Mouse (Mus musculus) heart, adult 10 weeks (tissue): ENCODE measurements around the gene Vmn2r78. TPM values are rescaled to one million over a fixed set of nuclear protein-coding genes. Genes with fewer than 3 reads are reported as not detected.

Experiments
- polyA plus RNA-seq: library from polyadenylated mRNA; stranded (reverse); fragments of 350-450 nt; fragmentation: Illumina TruSeq; extraction: RNeasy Lipid Tissue Mini Kit (QIAGEN cat#74804); gene quantifications from one replicate; pipeline ENCODE4 v1.2.3, GENCODE M21; 2014; ENCODE audit warnings: low read depth, low replicate concordance

Vmn2r78 gene
- not detected for polyA plus RNA-seq

DNA sequence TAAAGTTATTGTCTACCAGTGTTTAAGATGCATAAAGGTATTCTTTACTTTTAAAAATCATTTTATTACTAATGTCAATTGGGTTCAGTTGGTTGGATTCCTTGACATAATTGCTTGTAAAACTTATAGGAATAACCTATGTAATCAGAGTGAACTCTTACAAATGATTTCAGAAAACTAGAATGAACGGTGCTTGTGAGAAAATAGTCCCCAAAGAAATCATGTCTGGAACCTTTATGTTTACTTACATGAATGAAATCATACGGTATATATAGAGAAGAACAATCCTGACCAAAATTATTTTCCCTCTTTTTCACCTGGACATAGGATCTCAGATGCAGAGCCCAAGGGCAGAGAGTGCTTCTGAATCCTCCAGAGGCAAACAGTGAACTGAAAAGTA, at the start of gene Vmn2r78:
Gene Vmn2r78 (plus strand): TSS at position 301 of the 400 bp plus-strand sequence.

DNA sequence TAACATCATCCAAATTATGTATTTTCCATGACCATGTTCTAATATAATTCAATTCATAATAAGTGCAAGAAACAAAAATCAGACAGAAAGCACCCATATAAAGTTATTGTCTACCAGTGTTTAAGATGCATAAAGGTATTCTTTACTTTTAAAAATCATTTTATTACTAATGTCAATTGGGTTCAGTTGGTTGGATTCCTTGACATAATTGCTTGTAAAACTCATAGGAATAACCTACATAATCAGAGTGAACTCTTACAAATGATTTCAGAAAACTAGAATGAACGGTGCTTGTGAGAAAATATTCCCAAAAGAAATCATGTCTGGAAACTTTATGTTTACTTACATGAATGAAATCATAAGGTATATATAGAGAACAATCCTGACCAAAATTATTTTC, 80.9 kb downstream of the Vmn2r78 start, which contains the start of gene Vmn2r79:
Gene Vmn2r79 (plus strand): TSS at position 301 of the 400 bp plus-strand sequence.

Other genes with a start within 250 kb of the Vmn2r78 start
- not detected for gene Olfr292, start 226.8 kb upstream of the Vmn2r78 start, polyA plus RNA-seq
- 0.47 TPM for gene Folh1, start 139.2 kb upstream of the Vmn2r78 start, polyA plus RNA-seq
- gene Vmn2r77, start 120.1 kb upstream of the Vmn2r78 start, polyA plus RNA-seq, result not detected
- not detected for gene Vmn2r79, start 81.0 kb downstream of the Vmn2r78 start, polyA plus RNA-seq